Mouse (Mus musculus) left cerebral cortex, adult 11 months (tissue): ENCODE results near the gene Ube4b.

Source experiments
- DNase-seq: peaks from one replicate; pipeline ENCODE4 v3.0.0; 2022; ENCODE audit warnings: low spot score

Ube4b gene

DNA sequence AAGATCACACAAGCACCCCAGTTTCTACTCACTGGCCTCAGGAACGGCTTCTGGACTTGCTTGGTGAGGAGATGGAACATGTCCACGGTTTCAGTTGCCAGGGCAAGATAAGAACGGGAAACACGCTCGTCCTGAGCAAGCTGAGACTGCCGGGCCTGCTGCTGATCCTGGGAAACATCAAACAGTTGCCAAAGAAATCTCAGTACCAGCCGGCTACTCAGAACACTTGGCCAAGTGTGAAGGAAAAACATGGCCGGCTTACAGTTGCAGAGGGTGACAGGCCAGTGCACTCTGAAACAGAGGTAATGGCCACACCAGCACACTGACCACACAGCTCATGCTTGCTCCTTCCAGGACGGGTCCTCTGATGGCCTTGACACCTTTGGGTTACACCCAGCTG, 89.2 kb downstream of the Ube4b start:
- no peak for DNase-seq

DNA sequence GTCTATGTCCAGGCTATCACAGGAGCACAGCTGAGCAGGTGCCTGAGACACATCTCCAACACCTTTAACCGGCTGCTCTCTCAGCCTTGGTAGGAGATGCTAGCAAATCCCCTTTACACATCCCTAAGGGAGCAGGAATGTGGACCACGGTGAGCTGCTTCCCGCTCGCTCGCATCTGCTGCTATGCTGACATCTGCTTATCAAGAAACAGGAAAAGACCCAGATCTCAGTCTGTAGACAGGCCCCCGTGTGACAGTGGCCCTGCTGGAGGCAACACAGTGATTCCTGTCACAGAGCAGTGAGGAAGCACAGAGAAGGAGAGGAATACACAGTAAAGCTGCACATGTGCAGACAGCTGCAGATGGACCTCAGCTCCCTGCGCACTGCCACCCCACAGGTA, 90.2 kb downstream of the Ube4b start:
- DNase-seq, result no peak

DNA sequence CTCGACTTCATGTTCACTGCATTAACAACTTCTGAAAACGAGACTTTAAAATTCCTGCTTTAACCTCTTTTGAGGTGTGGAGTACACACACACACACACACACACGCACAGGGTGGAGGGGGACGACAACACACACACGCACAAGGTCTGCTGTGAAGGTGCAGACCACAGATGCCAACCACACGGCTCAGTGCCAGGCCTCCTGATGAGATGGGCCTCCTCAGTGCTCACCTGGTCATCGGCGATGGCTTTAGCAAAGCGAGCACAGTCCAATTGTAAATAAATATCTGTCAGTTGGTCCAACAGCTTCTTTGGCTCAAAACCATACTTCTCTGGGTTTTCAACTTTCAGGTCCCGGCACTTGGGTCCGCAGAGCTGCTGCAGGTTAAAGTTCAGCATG, 91.7 kb downstream of the Ube4b start:
- DNase-seq, result no peak

DNA sequence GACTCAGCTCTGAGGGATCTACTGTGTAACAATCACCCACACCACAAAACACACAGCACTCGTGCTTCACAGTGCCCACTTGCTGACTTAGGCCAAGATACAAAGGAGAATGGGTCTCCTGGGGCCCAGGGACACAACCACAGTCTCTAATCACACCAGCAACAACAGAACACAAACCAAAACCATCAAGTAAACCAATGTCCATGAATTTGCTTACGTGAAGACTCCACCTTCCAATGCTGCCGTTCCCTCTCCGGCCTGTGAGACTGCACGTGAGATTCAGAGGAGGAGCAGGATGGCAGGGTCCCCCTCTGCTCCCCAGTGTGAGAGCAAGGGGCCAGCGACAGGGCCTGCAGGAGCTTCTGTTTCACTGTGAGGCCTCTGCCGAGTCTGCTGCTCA, 93.8 kb downstream of the Ube4b start:
- DNase-seq, result no peak

DNA sequence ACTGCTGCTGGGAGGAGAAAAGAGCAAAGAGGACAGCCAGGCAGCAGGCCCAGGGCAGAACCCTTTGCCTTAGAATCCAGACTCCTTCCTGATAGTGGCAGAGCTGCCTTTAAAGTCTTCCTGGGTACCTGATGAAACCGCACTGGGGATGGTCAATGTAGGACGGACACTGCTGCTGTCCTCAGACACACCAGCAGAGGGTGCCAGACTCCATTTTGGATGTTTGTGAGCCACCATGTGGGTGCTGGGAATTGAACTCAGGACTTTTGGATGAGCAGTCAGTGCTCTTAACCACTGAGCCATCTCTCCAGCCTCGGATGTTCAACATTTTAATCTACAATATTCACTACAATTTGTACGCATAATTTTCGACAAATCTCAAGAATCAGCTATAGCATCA, 96.1 kb downstream of the Ube4b start:
- no peak for DNase-seq

DNA sequence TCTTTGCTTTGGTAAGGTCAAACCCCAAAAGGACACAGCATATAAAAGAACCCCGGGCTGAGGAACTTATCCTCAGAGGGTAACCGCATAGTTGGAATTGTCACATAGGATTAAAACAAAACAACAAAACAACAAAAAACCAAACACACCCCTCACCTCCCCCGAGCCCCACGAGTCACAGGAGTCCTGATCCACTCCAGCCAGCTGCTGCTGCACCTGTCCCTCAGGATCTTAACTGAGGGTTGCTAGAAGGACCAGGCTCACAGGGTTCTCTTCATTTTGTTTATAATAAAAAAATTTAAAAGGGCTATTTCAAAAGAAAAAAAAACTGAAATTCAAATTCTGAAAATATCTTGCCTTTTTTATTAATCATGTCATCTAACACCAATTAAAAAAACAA, 97.8 kb downstream of the Ube4b start:
- no peak for DNase-seq

DNA sequence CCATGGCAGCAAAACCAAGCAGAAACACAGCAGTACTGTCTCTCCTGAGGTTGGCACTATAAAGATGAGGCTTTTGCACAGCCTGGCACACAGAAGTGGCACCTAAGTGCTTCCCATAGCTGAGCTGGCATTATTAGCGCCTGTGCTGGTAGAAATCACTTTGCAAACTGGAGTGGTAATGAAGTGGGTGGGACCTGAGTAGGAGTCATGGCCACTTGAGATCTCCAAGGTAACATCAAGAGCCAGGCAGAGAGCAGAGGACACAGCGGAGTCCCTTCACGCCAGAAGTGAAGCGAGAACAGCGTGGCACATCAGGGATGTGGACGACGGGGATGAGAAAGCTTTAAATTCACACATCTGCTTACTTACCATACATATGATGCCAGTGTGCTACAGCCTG, 99.3 kb downstream of the Ube4b start:
- DNase-seq, result no peak

DNA sequence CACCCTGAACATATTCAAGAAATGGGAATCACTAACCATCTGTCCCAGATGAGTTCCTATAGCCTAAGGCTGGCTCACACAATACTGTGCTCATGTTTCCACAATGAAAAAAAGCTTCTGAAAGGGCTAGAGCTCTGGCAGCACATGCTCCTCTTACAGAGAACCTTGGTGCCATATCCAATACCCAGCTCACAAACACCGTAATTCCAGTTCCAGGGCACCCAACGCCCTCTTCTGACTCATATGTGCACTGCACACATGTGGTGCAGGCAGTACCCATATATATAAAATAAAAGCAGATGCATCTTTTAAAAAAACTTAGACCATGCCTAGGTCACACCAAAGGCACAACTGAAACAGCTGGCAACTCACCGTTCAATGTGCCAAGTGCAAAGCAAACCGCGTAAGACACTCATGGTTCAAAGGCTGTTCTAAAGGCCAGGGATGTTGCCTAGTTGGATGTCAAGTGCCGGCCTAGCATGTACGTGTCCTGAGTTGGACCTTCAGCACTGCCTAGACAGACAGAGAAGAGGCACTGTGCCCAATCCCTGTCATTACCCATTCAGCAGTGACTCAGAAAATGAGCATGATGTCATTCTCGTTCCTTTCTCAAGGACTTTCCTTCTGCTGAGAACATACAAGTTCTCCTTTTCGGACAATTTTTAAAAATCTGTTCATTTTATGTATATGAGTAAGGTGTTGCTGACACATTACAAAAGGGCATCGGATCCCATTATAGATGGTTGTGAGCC, 101.0 kb downstream of the Ube4b start:
- no peak for DNase-seq

DNA sequence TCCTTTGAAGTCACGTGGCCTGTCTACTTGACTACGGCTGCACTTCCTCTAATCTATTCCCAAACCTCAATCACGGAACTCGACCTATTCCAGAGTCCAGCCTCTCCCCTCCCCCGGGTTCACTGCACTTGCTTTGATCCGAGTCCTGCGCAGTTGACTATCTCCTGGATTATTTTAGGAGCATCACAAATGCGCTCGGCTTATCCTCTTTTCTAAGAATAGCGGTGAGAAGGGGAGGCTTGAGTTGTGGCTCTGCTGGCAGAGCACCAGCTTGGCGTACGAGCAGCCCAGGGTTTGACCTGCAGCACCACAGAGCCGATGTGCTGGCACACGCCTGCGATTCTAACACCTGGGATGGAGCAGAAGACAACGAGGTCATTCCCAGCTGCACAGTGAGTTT, 102.8 kb downstream of the Ube4b start:
- no peak for DNase-seq

DNA sequence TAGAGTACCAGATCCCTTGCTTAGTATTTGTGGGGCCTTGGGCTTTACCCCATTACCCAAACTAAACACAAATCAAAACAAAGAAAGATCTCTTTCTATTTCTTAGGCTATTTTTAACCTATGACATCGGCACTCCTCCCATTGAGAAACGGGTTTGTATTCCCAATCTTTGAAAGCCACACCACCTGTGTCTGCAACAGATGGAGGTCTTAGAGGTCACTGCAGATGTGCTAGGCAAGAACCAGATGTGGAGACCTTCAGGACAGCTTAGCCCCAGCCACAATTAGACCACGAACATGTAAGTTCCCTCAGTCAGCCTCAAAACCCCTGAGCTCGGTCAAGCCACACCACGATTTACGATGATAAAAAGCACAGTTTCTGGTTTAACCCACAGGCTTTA, 103.8 kb downstream of the Ube4b start:
- no peak for DNase-seq

DNA sequence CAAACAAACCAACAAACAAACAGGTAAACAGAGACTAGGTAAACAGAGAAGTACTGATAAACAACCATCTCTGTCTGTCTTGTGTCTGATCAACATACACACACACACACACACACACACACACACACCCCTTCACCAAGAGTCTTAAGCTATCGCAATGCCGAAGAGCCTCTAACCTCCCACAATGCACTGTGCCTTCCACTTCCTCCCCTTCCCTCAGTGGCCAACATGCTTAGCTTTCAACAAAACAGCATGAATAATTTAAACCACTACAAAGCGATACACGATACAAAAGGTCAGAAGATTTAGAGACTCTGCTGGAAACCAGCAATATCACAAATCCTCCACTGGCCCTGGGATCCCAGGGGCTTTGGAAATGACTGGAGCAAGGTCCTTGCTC, 104.3 kb downstream of the Ube4b start:
- no peak for DNase-seq

DNA sequence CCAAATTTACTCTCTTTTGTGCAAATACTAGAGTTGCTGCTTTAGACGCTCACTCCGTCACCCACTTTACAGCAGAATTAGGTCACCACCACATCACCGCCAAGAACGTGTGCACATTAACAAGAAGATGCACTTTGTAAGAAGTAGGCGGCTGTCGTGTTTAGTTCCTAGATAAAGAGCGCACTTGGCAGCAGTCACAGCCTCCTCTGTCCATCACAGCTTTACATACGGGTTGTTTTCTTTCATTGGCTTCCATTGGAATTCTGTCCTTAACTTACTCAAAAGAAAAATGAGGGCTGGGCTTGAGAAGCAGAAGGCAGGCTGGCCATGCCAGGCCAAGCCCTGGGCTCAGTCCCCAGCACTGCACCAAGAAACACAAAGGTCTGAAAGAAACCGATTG, 107.5 kb downstream of the Ube4b start:
- no peak for DNase-seq

DNA sequence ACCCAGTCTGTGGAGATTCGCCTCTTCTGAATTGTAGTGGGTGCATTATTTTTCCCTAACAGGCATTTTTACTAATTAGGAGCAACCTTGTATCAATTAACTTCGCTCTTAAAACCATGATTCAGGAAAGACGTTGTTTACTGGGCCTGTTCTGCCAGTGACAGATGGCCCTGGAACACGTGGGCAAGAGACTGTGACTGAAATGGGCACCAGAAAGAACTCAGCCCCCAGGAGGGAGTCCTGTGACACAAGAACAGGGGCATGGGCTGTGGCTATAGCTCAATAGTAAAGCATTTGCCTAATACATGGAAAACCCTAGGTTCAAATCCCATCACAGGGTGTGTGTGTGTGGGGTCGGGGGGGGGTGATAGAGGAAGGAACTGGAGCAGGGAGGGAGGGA, 109.2 kb downstream of the Ube4b start:
- DNase-seq, result no peak

DNA sequence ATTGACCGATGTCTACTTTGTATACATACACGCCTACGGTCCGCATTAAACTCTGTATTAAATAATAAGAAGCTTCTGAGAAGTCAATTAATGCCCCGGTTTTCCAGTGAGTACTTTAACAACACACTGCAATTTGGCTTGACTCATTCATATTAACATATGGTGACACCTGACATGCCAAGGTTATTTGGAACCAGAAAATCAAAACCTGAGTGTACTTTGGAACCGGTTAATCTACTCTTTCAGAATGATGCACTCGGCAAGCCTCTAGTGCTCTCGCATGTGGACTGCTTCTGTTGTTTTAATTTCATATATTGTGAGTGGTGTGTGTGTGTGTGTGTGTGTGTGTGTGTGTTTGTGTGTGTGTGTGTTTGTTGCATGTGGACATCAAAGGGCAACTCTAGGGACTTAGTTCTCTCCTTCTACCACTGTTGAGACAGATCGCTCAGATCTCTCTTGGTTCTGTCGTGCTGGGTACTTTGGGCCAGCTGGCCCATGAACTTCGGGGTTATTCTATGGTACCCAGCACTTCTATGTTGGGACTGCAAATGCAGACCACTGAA, 112.2 kb downstream of the Ube4b start:
- DNase-seq, result no peak

DNA sequence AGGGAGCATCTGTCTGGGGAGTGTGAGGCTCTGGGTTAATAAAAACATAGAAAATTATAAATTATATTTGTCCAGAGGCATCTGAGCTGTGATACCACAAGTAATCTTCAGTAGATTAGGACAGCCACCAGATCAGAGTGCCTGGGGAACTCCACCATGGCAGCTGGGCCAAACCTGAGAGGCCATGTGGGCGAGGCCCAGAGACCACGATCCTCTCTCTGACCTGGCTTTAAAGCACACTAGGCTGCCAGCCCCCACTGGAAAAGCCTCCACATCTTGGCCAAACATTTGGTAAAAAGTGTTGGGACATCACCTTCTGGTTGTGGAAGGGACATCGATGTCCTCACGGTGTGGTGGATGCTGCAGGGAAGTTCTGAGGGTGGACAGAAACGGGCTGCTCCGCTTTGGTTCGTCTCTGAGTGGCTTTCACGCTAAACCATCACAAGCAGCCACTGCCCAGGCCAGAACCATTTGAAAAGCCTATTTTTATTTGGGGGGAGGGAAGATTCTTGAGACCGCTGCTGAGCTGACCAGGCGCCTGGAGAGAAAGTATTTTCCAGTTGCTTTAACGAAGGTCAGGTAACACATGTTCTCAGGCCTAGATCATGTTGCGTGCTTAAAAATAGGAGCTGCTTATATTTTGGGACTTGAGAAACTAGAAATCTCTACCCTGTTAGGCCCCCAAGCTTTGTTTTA, 112.8 kb downstream of the Ube4b start:
- no peak for DNase-seq

DNA sequence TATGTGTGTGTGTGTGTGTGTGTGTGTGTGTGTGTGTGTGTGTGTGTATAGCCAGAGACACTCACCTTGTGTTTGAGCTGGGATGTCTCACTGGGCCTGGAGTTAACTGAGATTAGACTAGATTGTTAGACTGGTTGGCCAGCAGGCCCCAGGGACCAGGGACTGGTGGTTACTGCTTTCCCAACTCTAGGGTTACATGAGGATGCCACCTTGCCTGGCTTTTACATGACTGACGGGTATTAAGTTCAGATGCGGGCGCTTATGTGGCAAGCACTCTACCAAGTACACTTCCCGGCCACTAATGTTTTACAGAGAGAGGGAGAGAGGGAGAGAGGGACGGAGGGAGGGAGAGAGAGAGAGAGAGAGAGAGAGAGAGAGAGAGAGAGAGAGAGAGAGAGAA, 114.6 kb downstream of the Ube4b start:
- DNase-seq, result no peak

DNA sequence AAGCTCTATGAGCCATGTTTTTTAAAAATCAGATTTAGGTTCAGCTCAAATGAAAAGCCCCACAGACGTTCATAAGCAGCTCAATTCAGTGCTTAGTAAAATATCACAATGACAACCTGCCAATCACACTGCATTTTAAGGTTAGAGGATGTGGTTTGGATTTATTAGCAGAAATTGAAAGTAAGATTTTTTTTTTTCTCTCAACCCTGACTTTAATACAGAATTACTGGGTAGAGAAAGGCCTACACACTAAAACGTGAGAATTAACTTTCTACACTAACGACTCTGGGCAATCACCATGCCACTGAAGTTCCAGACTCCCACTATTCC, 118.1 kb downstream of the Ube4b start:
- no peak for DNase-seq

DNA sequence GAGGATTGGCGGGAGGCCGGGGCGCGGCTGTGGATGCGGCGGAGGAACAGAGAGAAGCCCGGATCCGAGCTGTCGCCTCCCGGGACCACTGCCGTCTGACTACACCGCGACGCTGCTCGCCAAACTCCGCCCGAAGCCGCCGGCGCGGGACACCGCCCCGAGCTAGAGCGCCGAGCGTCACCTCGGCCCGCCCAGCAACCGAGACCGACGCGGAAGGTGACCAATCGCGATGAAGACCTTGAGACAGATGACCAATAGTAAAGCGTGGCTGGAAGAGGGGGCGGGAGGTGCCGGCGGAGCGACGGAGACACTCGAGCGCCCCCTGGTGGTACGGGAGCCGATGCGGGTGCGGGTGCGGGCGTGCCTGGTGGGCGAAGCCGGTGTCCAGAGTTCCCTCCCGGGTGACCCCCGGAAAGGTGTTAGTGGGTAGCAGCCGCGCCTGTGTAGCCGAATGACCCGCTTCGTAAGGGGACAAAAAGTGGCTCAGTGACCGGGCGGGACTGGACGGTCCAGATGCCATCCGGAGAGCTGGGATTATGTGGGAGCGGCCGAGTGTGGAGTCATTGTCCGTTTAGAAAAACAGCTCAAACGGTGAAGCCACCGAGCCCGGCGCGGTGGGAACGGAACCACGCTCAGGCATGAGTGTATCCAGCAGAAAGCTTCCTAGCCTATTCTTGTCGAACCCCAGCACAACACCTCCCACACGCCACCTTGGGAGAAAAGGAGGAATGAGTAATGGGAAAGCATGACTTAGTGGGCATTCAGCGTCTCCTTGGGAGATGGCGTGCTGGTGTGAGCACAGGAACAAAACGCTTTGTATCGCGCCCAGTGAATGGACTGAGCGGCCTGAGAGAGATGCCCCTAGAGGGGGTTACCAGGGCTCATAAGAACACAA, 118.7 kb downstream of the Ube4b start, which contains the start of gene Kif1b:
Kif1b (minus strand) TSS at position 98 of the 895 bp plus-strand sequence.
- DNase-seq, result peak; percentile 98

DNA sequence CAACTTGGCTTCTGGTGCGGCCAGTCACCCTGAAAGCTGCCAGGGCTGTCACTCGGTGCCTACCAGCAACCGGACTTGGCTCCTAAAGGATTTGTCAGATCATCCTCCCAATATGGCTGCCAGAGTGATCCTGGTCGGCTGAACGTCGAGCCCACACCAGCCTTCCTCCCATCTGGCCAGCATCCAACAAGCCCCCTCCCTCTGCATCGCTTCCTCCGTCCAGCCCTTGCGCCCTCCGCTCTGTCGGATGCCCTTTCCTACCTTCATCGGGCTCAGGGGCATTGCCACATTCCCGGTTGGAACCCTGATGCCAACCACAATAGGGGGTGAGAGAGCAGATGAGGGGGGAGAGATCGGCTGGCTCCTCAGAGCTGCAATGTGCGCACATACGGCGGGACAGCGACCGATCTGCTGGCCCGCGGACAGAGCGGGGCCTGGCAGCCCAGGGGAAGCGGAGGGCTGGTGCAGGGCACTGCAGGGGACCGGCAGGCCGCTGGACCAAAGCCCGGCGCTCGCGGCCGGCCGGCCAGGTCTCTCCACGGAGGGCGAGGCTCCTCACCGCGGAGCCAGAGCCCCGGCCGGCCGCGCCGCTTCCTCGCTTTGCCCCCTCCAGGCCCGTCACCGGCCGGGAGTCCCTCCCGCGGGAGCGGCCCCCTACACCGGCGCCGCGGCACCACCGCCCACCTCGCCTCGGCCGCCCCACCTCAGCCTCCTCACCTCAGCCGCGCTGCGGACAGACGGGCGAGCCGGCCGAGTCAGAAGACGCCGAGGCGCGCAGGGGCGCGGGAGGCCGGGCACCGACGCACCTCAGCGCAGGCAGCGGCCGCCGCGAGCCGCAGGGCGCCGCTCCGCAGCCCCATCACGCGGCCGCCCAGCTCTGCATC, 119.6 kb downstream of the Ube4b start:
- DNase-seq, result peak; percentile 66

DNA sequence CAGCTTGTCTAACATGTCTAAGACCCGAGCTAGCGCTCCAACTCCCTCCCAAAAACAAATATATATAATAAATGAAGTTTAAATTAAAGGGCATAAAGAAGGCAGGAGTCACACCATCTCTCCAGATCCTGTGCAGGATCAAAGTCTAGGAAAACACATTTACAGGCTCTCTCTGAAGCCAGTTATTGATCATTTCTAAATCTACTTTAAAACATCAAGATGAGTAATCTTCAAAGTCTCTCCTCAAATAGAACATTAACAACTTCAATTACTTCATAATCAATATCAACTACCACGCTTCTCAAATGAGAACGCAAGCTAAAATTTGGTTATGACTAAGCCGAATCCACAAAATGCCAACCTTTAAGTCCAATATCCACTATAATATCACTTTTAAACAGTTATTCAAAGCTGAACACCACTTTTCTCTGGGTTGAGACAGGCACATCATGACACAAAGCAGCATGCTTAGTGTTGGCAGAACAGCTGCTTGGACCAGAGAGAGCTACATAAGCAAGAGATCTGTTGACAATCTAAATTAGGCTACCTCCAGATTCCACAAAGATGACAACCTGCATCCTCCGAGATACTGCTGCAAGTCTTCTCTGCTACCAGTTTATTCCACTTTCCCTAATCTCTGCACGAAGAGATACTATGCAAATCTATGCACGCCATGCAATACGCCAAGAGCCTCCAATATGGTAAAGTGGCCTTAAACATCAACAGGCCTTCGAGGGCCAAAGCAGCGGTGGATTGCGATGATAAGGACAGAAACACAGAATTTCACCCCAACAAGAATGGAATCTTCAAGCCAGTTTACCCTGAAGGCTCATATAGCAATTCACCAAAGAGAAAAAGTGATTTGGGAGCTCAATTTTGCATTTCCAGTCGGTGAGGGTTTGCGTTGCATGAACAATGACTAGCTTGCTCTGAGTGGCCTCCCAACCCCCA, 120.5 kb downstream of the Ube4b start:
- DNase-seq, result no peak
